Comparison of ENCODE assay signal across 25 mouse cellular contexts in the genomic region with DNA sequence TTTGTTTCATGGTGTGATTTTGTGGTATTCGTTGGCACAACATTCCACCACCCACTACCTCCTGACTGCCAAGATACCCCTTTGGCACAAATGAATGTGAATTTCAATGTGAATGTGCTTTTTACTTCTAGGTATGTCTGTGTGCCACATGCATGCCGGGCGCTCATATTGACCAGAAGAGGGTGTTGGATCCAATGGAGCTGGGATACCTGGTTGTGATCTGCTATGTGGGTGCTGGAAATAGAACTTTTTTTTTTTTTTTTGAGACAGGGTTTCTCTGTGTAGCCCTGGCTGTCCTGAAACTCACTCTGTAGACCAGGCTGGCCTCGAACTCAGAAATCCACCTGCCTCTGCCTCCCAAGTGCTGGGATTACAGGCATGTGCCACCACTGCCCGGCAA. TPM values are rescaled to one million over a fixed set of nuclear protein-coding genes. Genes with fewer than 3 reads are reported as not detected.
"Had no signal": no experiment of that assay in that cellular context is flagged by ENCODE, and none has a peak within 500 bp of the region (broad histone marks: within the 10 kb centered on the region; RNA-seq: fewer than 3 reads in every experiment).

No protein-coding gene starts in this region.

RNA-seq across cellular contexts. Expression of a gene that starts 17.3 kb away (rescaled TPM):
- total RNA-seq: hindbrain, postnatal 0 days had no signal
- polyA plus RNA-seq: heart, embryonic 13.5 days; liver, adult 2 months had no signal

RNA-seq across cellular contexts. Expression of a gene that starts 28.7 kb away (rescaled TPM):
- polyA plus RNA-seq: heart, embryonic 11.5 days; heart, embryonic 13.5 days; heart, embryonic 15.5 days; heart, postnatal 0 days; hindbrain, embryonic 11.5 days; hindbrain, embryonic 13.5 days; hindbrain, embryonic 15.5 days; hindbrain, postnatal 0 days; intestine, embryonic 14.5 days; intestine, embryonic 16.5 days; kidney, embryonic 15.5 days; kidney, postnatal 0 days; limb, embryonic 11.5 days; limb, embryonic 13.5 days; limb, embryonic 15.5 days; liver, embryonic 12.5 days; liver, embryonic 16.5 days had no signal

RNA-seq across cellular contexts. Expression of a gene that starts 34.5 kb away (rescaled TPM):
- total RNA-seq: gastrocnemius, postnatal 14 days; gastrocnemius, postnatal 36 days; hematopoietic stem cell, adult 5-6 weeks; layer of hippocampus, adult 18-20 months; layer of hippocampus, postnatal 36 days had no signal
- polyA plus RNA-seq: hindbrain, embryonic 11.5 days; hindbrain, embryonic 13.5 days; hindbrain, embryonic 15.5 days; hindbrain, postnatal 0 days; kidney, adult 2 months; kidney, embryonic 15.5 days; limb, embryonic 11.5 days; limb, embryonic 13.5 days; liver, embryonic 14.5 days had no signal
